In the genomic region with DNA sequence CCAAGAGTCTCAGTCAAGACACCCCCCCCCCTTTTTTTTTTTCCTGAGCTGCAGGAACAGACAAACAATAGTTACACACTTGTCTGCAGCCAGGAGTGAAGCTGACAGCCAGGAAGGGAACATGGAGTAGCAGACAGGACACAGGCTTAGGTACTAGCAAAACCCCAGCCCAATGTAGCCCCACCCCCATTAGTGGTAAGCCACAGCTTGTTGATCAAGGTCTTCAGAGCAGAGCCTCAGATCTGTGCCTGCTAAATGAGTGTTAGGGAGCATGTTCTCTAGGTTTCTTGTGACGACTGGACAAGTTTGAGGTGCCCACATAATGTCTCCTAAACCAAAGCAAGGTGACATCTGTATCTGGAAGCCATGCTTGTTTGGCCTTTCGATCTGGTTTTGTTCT, we compare ENCODE assay signal across 21 mouse cellular contexts. TPM values are rescaled to one million over a fixed set of nuclear protein-coding genes. Genes with fewer than 3 reads are reported as not detected.
DNase-seq lines count a peak whose midpoint lies in the region; ATAC-seq and TF ChIP-seq lines count a peak whose summit lies in the region.
"Had no signal": no experiment of that assay in that cellular context is flagged by ENCODE, and none has a peak within 500 bp of the region (broad histone marks: within the 10 kb centered on the region; RNA-seq: fewer than 3 reads in every experiment).

No protein-coding gene starts in this region.

- no peak for TF ChIP-seq CTCF in thymus, adult 2 months (IDR thresholded peaks at IDR 0.05; ENCODE audit: borderline replicate concordance, control insufficient read depth, extremely low read depth, insufficient read depth, low read length, poor library complexity)
- no peak for TF ChIP-seq CTCF in stomach, postnatal 0 days (IDR thresholded peaks at IDR 0.05; ENCODE audit: low read depth)

- peak overlapping the region; percentile 22 for H3K4me2 ChIP-seq in hindbrain, embryonic 13.5 days
- no peak overlapping the region for H3K4me2 ChIP-seq in hindbrain, embryonic 12.5 days (replicated peaks)
- peak overlapping the region; percentile 24 for H3K4me2 ChIP-seq in midbrain, embryonic 14.5 days (ENCODE audit: low read length)
- no peak overlapping the region for H3K4me2 ChIP-seq in stomach, postnatal 0 days (replicated peaks; ENCODE audit: low read depth)
- H3K4me2 ChIP-seq: embryonic facial prominence, embryonic 12.5 days; kidney, embryonic 15.5 days; stomach, embryonic 15.5 days had no signal

- peaks cover 49% of the 10 kb centered on the region for H3K36me3 ChIP-seq in hindbrain, embryonic 13.5 days
- H3K36me3 ChIP-seq in hindbrain, embryonic 12.5 days: peaks cover 30% of the 10 kb centered on the region
- H3K36me3 ChIP-seq in thymus, adult 2 months (ENCODE audit: control insufficient read depth, insufficient read depth, low read length): peaks cover 8% of the 10 kb centered on the region
- peaks cover 48% of the 10 kb centered on the region for H3K36me3 ChIP-seq in midbrain, embryonic 14.5 days (ENCODE audit: control insufficient read depth, insufficient read depth, low read length)
- peaks cover 8% of the 10 kb centered on the region for H3K36me3 ChIP-seq in stomach, postnatal 0 days (ENCODE audit: control insufficient read depth, insufficient read depth, low read length)

- ATAC-seq in hindbrain, embryonic 13.5 days (ENCODE audit: low FRiP score): no peak
- no peak for ATAC-seq in hindbrain, embryonic 12.5 days (ENCODE audit: low FRiP score)
- ATAC-seq in midbrain, embryonic 14.5 days (ENCODE audit: low FRiP score, low TSS enrichment): no peak
- no peak for ATAC-seq in stomach, postnatal 0 days (ENCODE audit: low FRiP score, low TSS enrichment)
- ATAC-seq: intestine, postnatal 0 days; lung, postnatal 0 days had no signal

- TF ChIP-seq POLR2A in thymus, adult 2 months (IDR thresholded peaks at IDR 0.05; ENCODE audit: control insufficient read depth, extremely low read depth, insufficient read depth, low read length, poor library complexity): no peak

- peak overlapping the region; percentile 20 for H3K9ac ChIP-seq in hindbrain, embryonic 13.5 days
- no peak overlapping the region for H3K9ac ChIP-seq in hindbrain, embryonic 12.5 days
- H3K9ac ChIP-seq in midbrain, embryonic 14.5 days (replicated peaks; ENCODE audit: low read length): no peak overlapping the region
- no peak overlapping the region for H3K9ac ChIP-seq in stomach, postnatal 0 days (ENCODE audit: low read length)
- H3K9ac ChIP-seq: embryonic facial prominence, embryonic 12.5 days; kidney, embryonic 15.5 days; stomach, embryonic 15.5 days had no signal

- H3K4me3 ChIP-seq in hindbrain, embryonic 13.5 days: no peak overlapping the region
- H3K4me3 ChIP-seq in hindbrain, embryonic 12.5 days: no peak overlapping the region
- H3K4me3 ChIP-seq in thymus, adult 2 months (ENCODE audit: control insufficient read depth, insufficient read depth, low read length): no peak overlapping the region
- no peak overlapping the region for H3K4me3 ChIP-seq in midbrain, embryonic 14.5 days (replicated peaks; ENCODE audit: low read depth, low read length)
- H3K4me3 ChIP-seq in stomach, postnatal 0 days (ENCODE audit: low read depth, low read length): no peak overlapping the region
- H3K4me3 ChIP-seq: embryonic facial prominence, embryonic 12.5 days; kidney, embryonic 15.5 days; left cerebral cortex, adult 2 months; stomach, embryonic 15.5 days had no signal

- peak; percentile 25 for DNase-seq in thymus, postnatal 4 days
- DNase-seq in thymus, adult 2 months: no peak
- DNase-seq in midbrain, embryonic 14.5 days: no peak
- DNase-seq in stomach, postnatal 0 days (ENCODE audit: low spot score): no peak
- DNase-seq in adrenal gland, postnatal 36 days: no peak
- DNase-seq: adrenal gland, adult 8-10 months; gastrocnemius, postnatal 36 days; kidney, postnatal 4 days; layer of hippocampus, adult 9-11 months; left cerebral cortex, postnatal 4 days; liver; right cerebral cortex, postnatal 25 days; thymus, postnatal 25 days had no signal

- no peaks in the 10 kb centered on the region for H3K9me3 ChIP-seq in hindbrain, embryonic 13.5 days
- no peaks in the 10 kb centered on the region for H3K9me3 ChIP-seq in hindbrain, embryonic 12.5 days (replicated peaks)
- no peaks in the 10 kb centered on the region for H3K9me3 ChIP-seq in midbrain, embryonic 14.5 days (ENCODE audit: control insufficient read depth, low read length)
- no peaks in the 10 kb centered on the region for H3K9me3 ChIP-seq in stomach, postnatal 0 days (ENCODE audit: control insufficient read depth, low read length)
- H3K9me3 ChIP-seq: embryonic facial prominence, embryonic 12.5 days; kidney, embryonic 15.5 days; stomach, embryonic 15.5 days had no signal

- no peak for TF ChIP-seq EP300 in stomach, postnatal 0 days (optimal IDR thresholded peaks at IDR 0.05)

- WGBS in hindbrain, embryonic 13.5 days: 94% methylated on average over 2 of the region's 2 CpGs
- 88% methylated on average over 2 of the region's 2 CpGs for WGBS in hindbrain, embryonic 12.5 days
- 45% methylated on average over 2 of the region's 2 CpGs for WGBS in thymus, adult 2 months
- 94% methylated on average over 2 of the region's 2 CpGs for WGBS in midbrain, embryonic 14.5 days
- WGBS in stomach, postnatal 0 days: 93% methylated on average over 2 of the region's 2 CpGs

- H3K4me1 ChIP-seq in hindbrain, embryonic 13.5 days (replicated peaks): peaks cover 36% of the 10 kb centered on the region
- peaks cover 16% of the 10 kb centered on the region for H3K4me1 ChIP-seq in hindbrain, embryonic 12.5 days
- H3K4me1 ChIP-seq in thymus, adult 2 months (replicated peaks; ENCODE audit: control insufficient read depth, insufficient read depth, low read length): peaks cover 10% of the 10 kb centered on the region; the same call in 1 of the 2 replicates
- H3K4me1 ChIP-seq in midbrain, embryonic 14.5 days (ENCODE audit: control insufficient read depth, insufficient read depth, low read length): peaks cover 24% of the 10 kb centered on the region
- H3K4me1 ChIP-seq in stomach, postnatal 0 days (replicated peaks; ENCODE audit: control insufficient read depth, insufficient read depth): peaks cover 7% of the 10 kb centered on the region

- H3K27ac ChIP-seq in hindbrain, embryonic 13.5 days: no peak overlapping the region
- no peak overlapping the region for H3K27ac ChIP-seq in hindbrain, embryonic 12.5 days
- H3K27ac ChIP-seq in thymus, adult 2 months (ENCODE audit: control insufficient read depth, insufficient read depth, low read length): no peak overlapping the region
- no peak overlapping the region for H3K27ac ChIP-seq in midbrain, embryonic 14.5 days (replicated peaks; ENCODE audit: low read depth, low read length)
- H3K27ac ChIP-seq in stomach, postnatal 0 days (replicated peaks): no peak overlapping the region
- H3K27ac ChIP-seq: embryonic facial prominence, embryonic 12.5 days; kidney, embryonic 15.5 days; left cerebral cortex, adult 2 months; stomach, embryonic 15.5 days had no signal

- H3K27me3 ChIP-seq in hindbrain, embryonic 13.5 days: peaks cover 9% of the 10 kb centered on the region
- H3K27me3 ChIP-seq in hindbrain, embryonic 12.5 days: peaks cover 19% of the 10 kb centered on the region
- no peaks in the 10 kb centered on the region for H3K27me3 ChIP-seq in thymus, adult 2 months (ENCODE audit: control insufficient read depth, insufficient read depth, low read length)
- H3K27me3 ChIP-seq in midbrain, embryonic 14.5 days (ENCODE audit: control insufficient read depth, insufficient read depth, low read length): no peaks in the 10 kb centered on the region
- no peaks in the 10 kb centered on the region for H3K27me3 ChIP-seq in stomach, postnatal 0 days (ENCODE audit: control insufficient read depth, insufficient read depth, low read length)

RNA-seq across cellular contexts. Expression of a gene that starts 2.2 kb away (rescaled TPM):
- 6.2 and 7.4 TPM in 2 replicates for polyA plus RNA-seq in hindbrain, embryonic 13.5 days (2015; fragmentation: Nextera tagmentation; extraction: Ambion mirVana)
- 4.9 and 5.6 TPM in 2 replicates for polyA plus RNA-seq in hindbrain, embryonic 12.5 days (2016; fragmentation: Nextera tagmentation; extraction: Ambion mirVana)
- polyA plus RNA-seq in thymus, adult 2 months (2012; rRNA removed): 9.7 and 12.8 TPM in 2 replicates
- 9.2 and 9.4 TPM in 2 replicates for polyA plus RNA-seq in midbrain, embryonic 14.5 days (2014; fragmentation: Nextera tagmentation; extraction: Ambion mirVana)
- polyA plus RNA-seq in stomach, postnatal 0 days (2015; fragmentation: Nextera tagmentation; extraction: Ambion mirVana): 0.62 and 0.87 TPM in 2 replicates
- total RNA-seq in adrenal gland, postnatal 36 days (2021): 1 to 10 TPM; 2.7 TPM

RNA-seq across cellular contexts. Expression of a gene that starts 16.3 kb away (rescaled TPM):
- 184 and 191 TPM in 2 replicates for polyA plus RNA-seq in hindbrain, embryonic 13.5 days (2015; fragmentation: Nextera tagmentation; extraction: Ambion mirVana)
- 194 and 202 TPM in 2 replicates for polyA plus RNA-seq in hindbrain, embryonic 12.5 days (2016; fragmentation: Nextera tagmentation; extraction: Ambion mirVana)
- polyA plus RNA-seq in thymus, adult 2 months (2012; rRNA removed): 198 and 205 TPM in 2 replicates
- polyA plus RNA-seq in midbrain, embryonic 14.5 days (2014; fragmentation: Nextera tagmentation; extraction: Ambion mirVana): 178 and 186 TPM in 2 replicates
- 106 and 110 TPM in 2 replicates for polyA plus RNA-seq in stomach, postnatal 0 days (2015; fragmentation: Nextera tagmentation; extraction: Ambion mirVana)
- total RNA-seq in adrenal gland, postnatal 36 days (2021): 100 to 1,000 TPM; 151 to 167 TPM

RNA-seq across cellular contexts. Expression of a gene that starts 25.6 kb away (rescaled TPM):
- 214 and 218 TPM in 2 replicates for polyA plus RNA-seq in hindbrain, embryonic 13.5 days (2015; fragmentation: Nextera tagmentation; extraction: Ambion mirVana)
- polyA plus RNA-seq in hindbrain, embryonic 12.5 days (2016; fragmentation: Nextera tagmentation; extraction: Ambion mirVana): 191 and 206 TPM in 2 replicates
- 249 and 253 TPM in 2 replicates for polyA plus RNA-seq in thymus, adult 2 months (2012; rRNA removed)
- polyA plus RNA-seq in midbrain, embryonic 14.5 days (2014; fragmentation: Nextera tagmentation; extraction: Ambion mirVana): 219 and 234 TPM in 2 replicates
- 172 and 176 TPM in 2 replicates for polyA plus RNA-seq in stomach, postnatal 0 days (2015; fragmentation: Nextera tagmentation; extraction: Ambion mirVana)
- 100 to 1,000 TPM; 563 to 586 TPM for total RNA-seq in adrenal gland, postnatal 36 days (2021)

Comparison
In these comparisons a context has a peak if more than half of its experiments do, and no peak if none do; other contexts are left out.
1. H3K4me2 ChIP-seq: peak in hindbrain, embryonic 13.5 days (single experiment) and midbrain, embryonic 14.5 days (single experiment); none in hindbrain, embryonic 12.5 days (single experiment) and stomach, postnatal 0 days (single experiment).